9 mouse cellular contexts compared by ENCODE assay signal in the genomic region with DNA sequence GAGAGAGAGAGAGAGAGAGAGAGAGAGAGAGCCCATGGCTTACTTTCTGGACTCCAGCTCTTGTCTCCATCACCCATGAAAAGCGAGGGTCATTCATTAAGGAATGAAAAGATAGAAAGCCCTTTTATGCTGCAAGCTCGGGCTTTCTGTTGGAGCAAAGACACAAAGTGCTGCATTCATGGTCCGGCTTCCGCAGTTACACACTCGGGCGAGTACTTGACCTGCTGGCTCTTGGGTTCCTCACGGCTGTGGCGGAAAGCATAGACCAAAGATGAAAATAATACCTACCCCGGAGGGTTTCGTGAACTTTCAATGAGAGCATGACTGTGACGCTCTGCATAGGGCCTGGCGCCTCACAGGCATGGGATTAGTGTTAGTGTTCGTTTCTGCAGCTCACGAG. TPM values are rescaled to one million over a fixed set of nuclear protein-coding genes. Genes with fewer than 3 reads are reported as not detected.
DNase-seq lines count a peak whose midpoint lies in the region; ATAC-seq lines count a peak whose summit lies in the region.
"Had no signal": no experiment of that assay in that cellular context is flagged by ENCODE, and none has a peak within 500 bp of the region (broad histone marks: within the 10 kb centered on the region; RNA-seq: fewer than 3 reads in every experiment).

No protein-coding gene starts in this region.

- H3K36me3 ChIP-seq in forebrain, embryonic 14.5 days (ENCODE audit: control insufficient read depth, insufficient read depth, low read length): no peaks in the 10 kb centered on the region
- H3K36me3 ChIP-seq in neural tube, embryonic 15.5 days: no peaks in the 10 kb centered on the region

- H3K4me1 ChIP-seq in forebrain, embryonic 14.5 days (ENCODE audit: control insufficient read depth, insufficient read depth, low read length): no peaks in the 10 kb centered on the region
- peaks cover 8% of the 10 kb centered on the region; the same call in 1 of the 2 replicates for H3K4me1 ChIP-seq in neural tube, embryonic 15.5 days

- DNase-seq in retina, postnatal 1 day: peak; percentile 48
- no peak for DNase-seq in retina, embryonic 14.5 days (ENCODE audit: low spot score)
- peak; percentile 36 for DNase-seq in forebrain, embryonic 14.5 days (ENCODE audit: low spot score)
- DNase-seq in kidney, postnatal 10 days: peak; percentile 24
- DNase-seq in gastrocnemius, postnatal 10 days: no peak
- DNase-seq in urinary bladder, adult 18-20 months (ENCODE audit: low spot score in 2 of 2): no peak
- DNase-seq in urinary bladder, postnatal 25 days (ENCODE audit: low spot score): no peak

- H3K9ac ChIP-seq in forebrain, embryonic 14.5 days (ENCODE audit: low read length): no peak overlapping the region
- H3K9ac ChIP-seq in neural tube, embryonic 15.5 days (replicated peaks): no peak overlapping the region

- H3K4me3 ChIP-seq in forebrain, embryonic 14.5 days (ENCODE audit: low read depth, low read length): no peak overlapping the region
- H3K4me3 ChIP-seq in neural tube, embryonic 15.5 days (replicated peaks): no peak overlapping the region

- 11% methylated on average over 14 of the region's 14 CpGs for WGBS in forebrain, embryonic 14.5 days
- WGBS in neural tube, embryonic 15.5 days: 33% methylated on average over 14 of the region's 14 CpGs

- no peak overlapping the region for H3K27ac ChIP-seq in forebrain, embryonic 14.5 days (ENCODE audit: low read depth, low read length)
- no peak overlapping the region for H3K27ac ChIP-seq in neural tube, embryonic 15.5 days (replicated peaks)

- no peaks in the 10 kb centered on the region for H3K27me3 ChIP-seq in forebrain, embryonic 14.5 days (replicated peaks; ENCODE audit: control insufficient read depth, insufficient read depth, low read length)
- H3K27me3 ChIP-seq in neural tube, embryonic 15.5 days (replicated peaks): no peaks in the 10 kb centered on the region
- H3K27me3 ChIP-seq: megakaryocyte, embryonic 14.5 days had no signal

- ATAC-seq in forebrain, embryonic 14.5 days: peak; percentile 18; the same call in 1 of the 2 replicates
- ATAC-seq in neural tube, embryonic 15.5 days (ENCODE audit: low FRiP score): peak; percentile 35; the same call in 1 of the 2 replicates

- no peaks in the 10 kb centered on the region for H3K9me3 ChIP-seq in forebrain, embryonic 14.5 days (replicated peaks; ENCODE audit: control insufficient read depth, low read length)
- H3K9me3 ChIP-seq in neural tube, embryonic 15.5 days (replicated peaks): no peaks in the 10 kb centered on the region

- no peak overlapping the region for H3K4me2 ChIP-seq in forebrain, embryonic 14.5 days (ENCODE audit: low read length)
- peak overlapping the region; percentile 38 for H3K4me2 ChIP-seq in neural tube, embryonic 15.5 days

RNA-seq across cellular contexts. Expression of a gene that starts 14.4 kb away (rescaled TPM):
- polyA plus RNA-seq in forebrain, embryonic 14.5 days (2014; fragmentation: Nextera tagmentation; extraction: Ambion mirVana): 349 and 383 TPM in 2 replicates
- 421 and 449 TPM in 2 replicates for polyA plus RNA-seq in neural tube, embryonic 15.5 days (2015; fragmentation: Nextera tagmentation; extraction: Ambion mirVana)
- total RNA-seq in gastrocnemius, postnatal 10 days (2021): 100 to 1,000 TPM in 1 of 2 experiments, 10 to 100 TPM in 1; 86.9 to 104 TPM

RNA-seq across cellular contexts. Expression of a gene that starts 40.8 kb away (rescaled TPM):
- 22.5 and 25.0 TPM in 2 replicates for polyA plus RNA-seq in forebrain, embryonic 14.5 days (2014; fragmentation: Nextera tagmentation; extraction: Ambion mirVana)
- 38.4 and 59.2 TPM in 2 replicates for polyA plus RNA-seq in neural tube, embryonic 15.5 days (2015; fragmentation: Nextera tagmentation; extraction: Ambion mirVana)
- 100 to 1,000 TPM; 209 to 218 TPM for total RNA-seq in gastrocnemius, postnatal 10 days (2021)

Comparison
In these comparisons a context has a peak if more than half of its experiments do, and no peak if none do; other contexts are left out.
1. DNase-seq: peak in retina, postnatal 1 day (single experiment), forebrain, embryonic 14.5 days (single experiment) and kidney, postnatal 10 days (single experiment); none in retina, embryonic 14.5 days (single experiment), gastrocnemius, postnatal 10 days (single experiment), urinary bladder, adult 18-20 months (0 of 2) and urinary bladder, postnatal 25 days (single experiment).